Comparison of ENCODE assay signal across 12 mouse cellular contexts in genomic region chr1:130551407-130552249, GRCm38 (mm10).
DNase-seq lines count a peak whose midpoint lies in the region; ATAC-seq and TF ChIP-seq lines count a peak whose summit lies in the region.
"Had no signal": no experiment of that assay in that cellular context is flagged by ENCODE, and none has a peak within 500 bp of the region (broad histone marks: within the 10 kb centered on the region; RNA-seq: fewer than 3 reads in every experiment).

No protein-coding gene starts in this region.

- TF ChIP-seq POLR2A in lung, adult 2 months (IDR thresholded peaks at IDR 0.05; ENCODE audit: borderline replicate concordance, extremely low read depth, low read depth, low read length): no peak

- DNase-seq in frontal cortex, postnatal 10 days (ENCODE audit: low spot score in 2 of 2): no peak
- no peak for DNase-seq in lung, adult 2 months
- peak; percentile 55 for DNase-seq in naive thymus-derived CD4-positive, alpha-beta T cell, adult 2 months (ENCODE audit: low read depth)
- DNase-seq in urinary bladder, adult 18-20 months (ENCODE audit: low spot score in 2 of 2): no peak
- DNase-seq: cerebellum, postnatal 14 days; liver, embryonic 13.5 days had no signal

- 63% methylated on average over 5 of the region's 5 CpGs for WGBS in lung, embryonic 15.5 days
- WGBS in lung, adult 2 months: 59% methylated on average over 5 of the region's 5 CpGs
- 82% methylated on average over 4 of the region's 5 CpGs for WGBS in kidney, embryonic 15.5 days

- H3K27me3 ChIP-seq in lung, embryonic 15.5 days: no peaks in the 10 kb centered on the region
- H3K27me3 ChIP-seq in kidney, embryonic 15.5 days: no peaks in the 10 kb centered on the region
- H3K27me3 ChIP-seq: liver, embryonic 13.5 days; midbrain, embryonic 12.5 days; neural tube, embryonic 13.5 days had no signal

- H3K4me2 ChIP-seq in lung, embryonic 15.5 days: no peak overlapping the region
- no peak overlapping the region for H3K4me2 ChIP-seq in kidney, embryonic 15.5 days
- H3K4me2 ChIP-seq: midbrain, embryonic 12.5 days; neural tube, embryonic 13.5 days had no signal

- H3K4me3 ChIP-seq in lung, embryonic 15.5 days: no peak overlapping the region
- no peak overlapping the region for H3K4me3 ChIP-seq in lung, adult 2 months (replicated peaks; ENCODE audit: extremely low read depth, low read depth, low read length)
- no peak overlapping the region for H3K4me3 ChIP-seq in kidney, embryonic 15.5 days (replicated peaks)
- H3K4me3 ChIP-seq: liver, embryonic 13.5 days; midbrain, embryonic 12.5 days; neural tube, embryonic 13.5 days had no signal

- no peaks in the 10 kb centered on the region for H3K9me3 ChIP-seq in lung, embryonic 15.5 days
- H3K9me3 ChIP-seq in kidney, embryonic 15.5 days (replicated peaks): no peaks in the 10 kb centered on the region
- H3K9me3 ChIP-seq: liver, embryonic 13.5 days; midbrain, embryonic 12.5 days; neural tube, embryonic 13.5 days had no signal

- no peak overlapping the region for H3K9ac ChIP-seq in lung, embryonic 15.5 days
- H3K9ac ChIP-seq in kidney, embryonic 15.5 days: no peak overlapping the region
- H3K9ac ChIP-seq: liver, embryonic 13.5 days; midbrain, embryonic 12.5 days; neural tube, embryonic 13.5 days had no signal

- 0 out of 2 replicates have a peak overlapping the region, but pooled peaks have one; percentile 18 for H3K27ac ChIP-seq in lung, embryonic 15.5 days
- no peak overlapping the region for H3K27ac ChIP-seq in kidney, embryonic 15.5 days
- H3K27ac ChIP-seq: liver, embryonic 13.5 days; midbrain, embryonic 12.5 days; neural tube, embryonic 13.5 days had no signal

- H3K36me3 ChIP-seq in lung, embryonic 15.5 days: no peaks in the 10 kb centered on the region
- no peaks in the 10 kb centered on the region for H3K36me3 ChIP-seq in kidney, embryonic 15.5 days
- H3K36me3 ChIP-seq: liver, embryonic 13.5 days; midbrain, embryonic 12.5 days; neural tube, embryonic 13.5 days had no signal

- ATAC-seq in frontal cortex, adult (ENCODE audit: low TSS enrichment): peak; percentile 34; the same call in 1 of the 2 replicates
- ATAC-seq in lung, embryonic 15.5 days (ENCODE audit: borderline replicate concordance, extremely low read depth, low FRiP score, low TSS enrichment): no peak
- ATAC-seq in granulocyte monocyte progenitor cell, adult 5-6 weeks (replicated peaks; ENCODE audit: poor library complexity, severe bottlenecking): peak; percentile 47
- no peak for ATAC-seq in kidney, embryonic 15.5 days (replicated peaks; ENCODE audit: low FRiP score)

- no peaks in the 10 kb centered on the region for H3K4me1 ChIP-seq in lung, embryonic 15.5 days
- H3K4me1 ChIP-seq in lung, adult 2 months (ENCODE audit: control insufficient read depth, insufficient read depth, low read length): no peaks in the 10 kb centered on the region
- peaks cover 7% of the 10 kb centered on the region for H3K4me1 ChIP-seq in kidney, embryonic 15.5 days
- H3K4me1 ChIP-seq: midbrain, embryonic 12.5 days; neural tube, embryonic 13.5 days had no signal

- TF ChIP-seq CTCF in lung, adult 2 months (IDR thresholded peaks at IDR 0.05; ENCODE audit: insufficient read depth, low read length): no peak

Comparison
In these comparisons a context has a peak if more than half of its experiments do, and no peak if none do; other contexts are left out.
1. ATAC-seq: peak in frontal cortex, adult (single experiment) and granulocyte monocyte progenitor cell, adult 5-6 weeks (single experiment); none in lung, embryonic 15.5 days (single experiment) and kidney, embryonic 15.5 days (single experiment).